Mouse (Mus musculus): Measurements from ENCODE around the gene Fcna. TPM values are rescaled to one million over a fixed set of nuclear protein-coding genes. Genes with fewer than 3 reads are reported as not detected.

Fcna gene
- polyA plus RNA-seq, 1 experiment from 2014 or later = 2.7 TPM

GRCm38 (mm10) chr2:25582466-25583119, 45.2 kb downstream of the Fcna start:
- Histone ChIP-seq H3K27ac (replicated peaks) (peak overlapping the region; percentile 6; the same call in 1 of the 2 replicates), H3K9ac (replicated peaks) (no peak overlapping the region; the same call in 1 of the 2 replicates), H3K4me3 (no peak overlapping the region), H3K27me3 (peaks cover 36% of the 10 kb centered on the region), H3K4me1 (peaks cover 48% of the 10 kb centered on the region), H3K9me3 (no peaks in the 10 kb centered on the region), H3K36me3 (peaks cover 30% of the 10 kb centered on the region), H3K4me2 (replicated peaks) (no peak overlapping the region)
- ATAC-seq (replicated peaks) = no peak
- 48% methylated on average over 12 of the region's 12 CpGs for WGBS

DNA sequence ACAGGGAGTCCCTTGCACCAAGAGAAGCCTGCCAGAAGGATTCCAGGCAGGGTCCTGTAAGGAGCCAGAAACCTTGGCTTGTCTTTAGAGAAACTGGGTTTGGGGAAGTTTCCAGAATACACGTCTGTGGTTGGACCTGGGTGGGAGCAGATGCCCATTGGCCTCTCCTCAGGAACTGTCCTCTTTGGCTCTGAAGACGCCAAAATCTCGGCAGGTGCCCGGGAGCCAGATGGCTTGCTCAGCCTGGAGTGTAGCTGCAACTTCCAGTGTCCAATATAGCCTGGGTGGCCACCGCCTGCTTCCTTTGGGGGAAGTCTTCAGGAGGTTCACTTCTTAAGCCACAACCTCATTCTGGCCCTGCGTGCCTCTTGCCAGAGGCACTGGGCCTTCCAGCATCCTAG, 45.9 kb downstream of the Fcna start:
- Histone ChIP-seq H3K4me3 (peak overlapping the region; percentile 55; the same call in 1 of the 2 replicates), H3K27ac (replicated peaks) (no peak overlapping the region; the same call in 1 of the 2 replicates), H3K9me3 (no peaks in the 10 kb centered on the region), H3K9ac (replicated peaks) (0 out of 2 replicates have a peak overlapping the region, but pooled peaks have one; percentile 61), H3K4me1 (peaks cover 55% of the 10 kb centered on the region), H3K36me3 (peaks cover 27% of the 10 kb centered on the region), H3K27me3 (peaks cover 43% of the 10 kb centered on the region), H3K4me2 (replicated peaks) (peak overlapping the region; percentile 79; the same call in 1 of the 2 replicates)
- WGBS = 28% methylated on average over 6 of the region's 6 CpGs
- peak; percentile 5; the same call in 1 of the 2 replicates for ATAC-seq (replicated peaks)

- H3K27me3 ChIP-seq = peaks cover 48% of the 10 kb centered on the region
- peaks cover 55% of the 10 kb centered on the region for H3K4me1 ChIP-seq
- 6% methylated on average over 19 of the region's 19 CpGs for WGBS
- peak within 1 kb of the TSS; percentile 55 for H3K4me3 ChIP-seq
- H3K36me3 ChIP-seq = peaks cover 21% of the 10 kb centered on the region
- H3K4me2 ChIP-seq (replicated peaks) = peak within 1 kb of the TSS; percentile 79
- ATAC-seq (replicated peaks) = peak; percentile 78
- H3K9me3 ChIP-seq = no peaks in the 10 kb centered on the region
- peak within 1 kb of the TSS; percentile 6; the same call in 1 of the 2 replicates for H3K27ac ChIP-seq (replicated peaks)
- H3K9ac ChIP-seq (replicated peaks) = peak within 1 kb of the TSS; percentile 61
These were observed 46.5 kb downstream of the Fcna start, which contains the start of gene Ajm1 for GRCm38 (mm10) chr2:25581294-25581864. Ajm1 (minus strand) TSS chr2:25581757.

- WGBS = 45% methylated on average over 6 of the region's 6 CpGs
- H3K9me3 ChIP-seq = no peaks in the 10 kb centered on the region
- H3K4me2 ChIP-seq (replicated peaks) = peak overlapping the region; percentile 79
- H3K9ac ChIP-seq (replicated peaks) = peak overlapping the region; percentile 61; the same call in 1 of the 2 replicates
- H3K4me3 ChIP-seq = peak overlapping the region; percentile 55
- H3K27ac ChIP-seq (replicated peaks) = no peak overlapping the region
- ATAC-seq (replicated peaks) = peak; percentile 1; the same call in 1 of the 2 replicates
- peaks cover 21% of the 10 kb centered on the region for H3K36me3 ChIP-seq
- H3K4me1 ChIP-seq = peaks cover 60% of the 10 kb centered on the region
- H3K27me3 ChIP-seq = peaks cover 55% of the 10 kb centered on the region
These were observed 47.2 kb downstream of the Fcna start for GRCm38 (mm10) chr2:25580621-25581101.

GRCm38 (mm10) chr2:25579737-25580460, 47.9 kb downstream of the Fcna start:
- H3K9ac ChIP-seq (replicated peaks) = no peak overlapping the region
- peaks cover 13% of the 10 kb centered on the region for H3K36me3 ChIP-seq
- H3K4me1 ChIP-seq = peaks cover 65% of the 10 kb centered on the region
- WGBS = 8% methylated on average over 27 of the region's 27 CpGs
- H3K27ac ChIP-seq (replicated peaks) = no peak overlapping the region
- peak overlapping the region; percentile 8; the same call in 1 of the 2 replicates for H3K4me2 ChIP-seq (replicated peaks)
- peaks cover 57% of the 10 kb centered on the region for H3K27me3 ChIP-seq
- H3K4me3 ChIP-seq = peak overlapping the region; percentile 22
- no peaks in the 10 kb centered on the region for H3K9me3 ChIP-seq
- no peak for ATAC-seq (replicated peaks)

- H3K36me3 ChIP-seq = peaks cover 6% of the 10 kb centered on the region
- H3K4me1 ChIP-seq = peaks cover 67% of the 10 kb centered on the region
- no peaks in the 10 kb centered on the region for H3K9me3 ChIP-seq
- ATAC-seq (replicated peaks) = no peak
- WGBS = 7% methylated on average over 77 of the region's 77 CpGs
- no peak overlapping the region for H3K9ac ChIP-seq (replicated peaks)
- H3K27me3 ChIP-seq = peaks cover 57% of the 10 kb centered on the region
- H3K27ac ChIP-seq (replicated peaks) = no peak overlapping the region
- H3K4me2 ChIP-seq (replicated peaks) = peak overlapping the region; percentile 8; the same call in 1 of the 2 replicates
- H3K4me3 ChIP-seq = peak overlapping the region; percentile 22
These were observed 48.8 kb downstream of the Fcna start for GRCm38 (mm10) chr2:25578796-25579736.

- Histone ChIP-seq H3K4me1 (peaks cover 76% of the 10 kb centered on the region), H3K9ac (replicated peaks) (no peak overlapping the region)
- 7% methylated on average over 75 of the region's 75 CpGs for WGBS
These were observed 49.7 kb downstream of the Fcna start for GRCm38 (mm10) chr2:25577951-25578795.

GRCm38 (mm10) chr2:25576965-25577891, 50.6 kb downstream of the Fcna start:
- no peak for ATAC-seq (replicated peaks)
- Histone ChIP-seq H3K4me2 (replicated peaks) (peak overlapping the region; percentile 32), H3K9ac (replicated peaks) (no peak overlapping the region), H3K9me3 (no peaks in the 10 kb centered on the region), H3K27ac (replicated peaks) (no peak overlapping the region), H3K27me3 (peaks cover 57% of the 10 kb centered on the region), H3K4me1 (peaks cover 75% of the 10 kb centered on the region), H3K36me3 (no peaks in the 10 kb centered on the region), H3K4me3 (peak overlapping the region; percentile 18)
- WGBS = 14% methylated on average over 92 of the region's 92 CpGs

More at GRCm38 (mm10) chr2:25577951-25578795, 49.7 kb downstream of the Fcna start:
- H3K27ac ChIP-seq (replicated peaks) = no peak overlapping the region
- H3K27me3 ChIP-seq = peaks cover 57% of the 10 kb centered on the region
- peak overlapping the region; percentile 18 for H3K4me3 ChIP-seq
- no peaks in the 10 kb centered on the region for H3K9me3 ChIP-seq
- peak overlapping the region; percentile 32 for H3K4me2 ChIP-seq (replicated peaks)
- ATAC-seq (replicated peaks) = no peak
- H3K36me3 ChIP-seq = no peaks in the 10 kb centered on the region

DNA sequence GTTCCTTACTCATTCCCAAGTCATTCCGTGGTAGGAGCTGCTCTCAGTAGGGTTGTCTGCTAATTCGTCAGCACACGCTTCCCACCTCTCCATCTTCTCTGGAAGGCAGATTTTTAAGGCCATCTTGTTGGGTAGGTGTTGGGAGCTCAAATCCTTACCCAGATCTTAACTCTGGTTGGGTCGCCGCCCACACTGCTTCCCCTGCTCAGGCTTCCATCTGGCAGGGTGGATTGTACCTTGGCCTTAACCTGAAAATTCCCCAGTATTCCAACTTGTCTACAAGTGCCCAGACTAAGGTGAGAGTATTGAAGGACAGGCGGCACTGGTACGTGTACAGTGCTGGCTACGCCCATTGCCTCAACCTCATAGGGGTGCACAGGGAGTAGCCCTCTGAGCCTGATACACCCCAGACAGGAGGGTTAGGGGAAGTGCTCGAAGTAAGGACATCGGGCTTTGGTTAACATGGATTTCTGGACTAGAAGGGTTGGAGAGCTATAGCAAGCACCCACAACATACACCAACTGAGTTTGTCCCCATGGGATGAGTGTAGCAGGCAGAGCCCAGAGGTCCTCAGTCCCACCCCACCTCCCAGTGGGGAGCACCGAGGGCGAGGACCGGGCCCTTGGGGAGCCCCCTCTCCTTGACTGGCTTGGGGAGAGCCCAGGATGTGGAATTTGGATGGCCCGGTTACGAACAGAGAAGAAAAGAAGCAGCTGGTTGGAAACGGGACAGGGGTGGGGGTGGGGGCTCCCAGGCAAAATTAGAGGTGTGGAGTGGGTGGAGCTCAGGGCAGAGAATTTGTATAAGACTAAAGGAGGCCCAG, 51.6 kb downstream of the Fcna start:
- WGBS = 71% methylated on average over 16 of the region's 16 CpGs
- Histone ChIP-seq H3K27me3 (peaks cover 57% of the 10 kb centered on the region), H3K4me2 (replicated peaks) (no peak overlapping the region), H3K4me1 (peaks cover 67% of the 10 kb centered on the region), H3K27ac (replicated peaks) (no peak overlapping the region), H3K9ac (replicated peaks) (peak overlapping the region; percentile 56; the same call in 1 of the 2 replicates), H3K4me3 (0 out of 2 replicates have a peak overlapping the region, but pooled peaks have one; percentile 57), H3K36me3 (no peaks in the 10 kb centered on the region), H3K9me3 (no peaks in the 10 kb centered on the region)
- ATAC-seq (replicated peaks) = no peak

All from forebrain, embryonic 15.5 days (tissue).